Mouse (Mus musculus): ENCODE data around the gene Psmg3. TPM values are rescaled to one million over a fixed set of nuclear protein-coding genes. Genes with fewer than 3 reads are reported as not detected.

Psmg3 gene
- total RNA-seq, 1 experiment from 2014 or later: 24.5 TPM

DNA sequence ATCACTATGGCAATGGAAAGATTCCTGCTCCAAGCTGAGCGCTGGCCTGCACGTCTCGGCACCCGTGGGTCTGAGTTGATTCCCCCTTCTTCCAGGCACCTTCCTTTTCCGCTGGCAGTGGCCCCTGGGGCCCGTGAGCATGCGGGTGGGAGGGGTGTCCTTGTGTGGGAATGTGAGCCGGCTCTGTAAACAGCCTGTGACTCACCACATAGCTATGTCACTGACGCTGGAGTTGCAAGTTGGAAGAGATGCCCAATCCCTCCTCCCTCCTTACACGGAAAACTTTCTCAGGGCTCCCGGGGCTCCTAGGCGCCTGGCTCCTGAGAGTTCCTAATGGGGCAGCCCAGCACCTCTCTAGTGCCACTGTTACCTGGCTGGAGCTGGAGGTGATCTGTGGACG is 29.8 kb downstream of the Psmg3 start:
- no peak for ATAC-seq (replicated peaks; ENCODE audit: low read depth, poor library complexity, severe bottlenecking)

DNA sequence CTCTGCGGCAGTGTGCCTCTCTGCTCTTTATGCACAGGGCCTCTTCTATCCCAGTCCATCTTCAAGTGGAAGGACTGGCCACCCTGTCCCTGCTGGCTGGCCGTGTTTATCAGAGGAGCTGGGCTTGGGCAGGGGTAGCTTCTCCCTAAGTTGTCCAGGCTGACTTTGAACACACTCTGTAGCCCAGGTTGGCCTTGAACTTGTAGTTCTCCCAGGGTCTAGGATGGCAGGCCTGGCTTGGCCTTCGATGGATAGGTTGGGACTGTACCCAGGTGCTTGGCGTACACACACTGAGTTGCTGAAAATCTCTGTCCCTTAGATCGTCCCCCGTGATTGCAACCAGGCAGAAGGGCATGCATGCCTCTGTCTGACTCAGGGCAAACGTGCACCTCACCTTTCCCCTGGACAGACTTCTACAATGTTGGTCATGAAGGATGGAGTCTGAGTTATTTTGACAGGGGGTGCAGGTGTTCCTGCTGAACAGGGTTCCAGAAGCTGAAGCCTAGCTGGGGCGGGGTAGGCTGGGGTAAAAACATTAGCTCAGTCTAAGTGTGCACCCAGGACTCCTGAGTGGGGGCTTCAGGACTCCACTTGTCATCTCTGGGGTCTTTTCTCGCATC is 30.6 kb downstream of the Psmg3 start:
- ATAC-seq (replicated peaks; ENCODE audit: low read depth, poor library complexity, severe bottlenecking): no peak

DNA sequence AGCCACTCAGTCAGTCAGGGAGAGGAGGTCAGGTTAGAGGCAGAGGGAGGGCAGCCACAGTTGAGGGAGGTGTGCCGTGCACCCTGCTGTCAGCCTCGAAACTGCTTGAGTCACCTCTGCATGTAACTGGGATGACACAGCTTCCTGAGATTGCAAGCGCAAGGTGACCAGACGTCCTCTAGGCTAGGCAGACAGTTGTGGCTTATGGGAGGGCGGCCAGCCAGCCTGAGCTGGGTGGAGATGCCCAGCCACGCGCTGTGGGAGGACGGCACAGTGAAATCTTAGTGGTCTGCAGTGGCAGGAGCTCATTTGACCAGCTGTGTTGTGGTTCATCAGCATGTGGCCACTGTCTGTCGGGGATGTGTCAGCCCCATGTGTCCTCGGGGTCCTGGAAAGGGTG is 31.7 kb downstream of the Psmg3 start:
- ATAC-seq (replicated peaks; ENCODE audit: low read depth, poor library complexity, severe bottlenecking): peak; percentile 21

DNA sequence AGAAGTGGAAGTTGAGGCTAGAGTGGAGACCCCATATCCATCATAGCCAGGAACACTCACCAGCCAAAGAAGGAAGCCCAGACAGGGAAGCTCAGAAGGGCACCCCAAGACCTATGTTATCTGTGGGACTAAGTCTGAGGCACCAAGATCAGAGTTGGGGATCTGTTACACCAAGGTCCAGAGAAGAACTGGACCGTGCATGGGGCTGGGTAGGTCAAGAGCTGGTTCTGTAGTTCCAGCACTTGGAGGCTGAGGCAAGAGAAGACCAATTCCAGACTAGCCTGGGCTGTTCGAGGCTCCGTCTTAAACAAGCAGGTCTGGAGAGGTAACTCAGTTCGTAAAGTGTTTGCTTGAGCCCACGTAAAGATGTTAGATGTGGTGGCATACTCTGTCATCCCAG is 32.5 kb downstream of the Psmg3 start:
- no peak for ATAC-seq (replicated peaks; ENCODE audit: low read depth, poor library complexity, severe bottlenecking)

DNA sequence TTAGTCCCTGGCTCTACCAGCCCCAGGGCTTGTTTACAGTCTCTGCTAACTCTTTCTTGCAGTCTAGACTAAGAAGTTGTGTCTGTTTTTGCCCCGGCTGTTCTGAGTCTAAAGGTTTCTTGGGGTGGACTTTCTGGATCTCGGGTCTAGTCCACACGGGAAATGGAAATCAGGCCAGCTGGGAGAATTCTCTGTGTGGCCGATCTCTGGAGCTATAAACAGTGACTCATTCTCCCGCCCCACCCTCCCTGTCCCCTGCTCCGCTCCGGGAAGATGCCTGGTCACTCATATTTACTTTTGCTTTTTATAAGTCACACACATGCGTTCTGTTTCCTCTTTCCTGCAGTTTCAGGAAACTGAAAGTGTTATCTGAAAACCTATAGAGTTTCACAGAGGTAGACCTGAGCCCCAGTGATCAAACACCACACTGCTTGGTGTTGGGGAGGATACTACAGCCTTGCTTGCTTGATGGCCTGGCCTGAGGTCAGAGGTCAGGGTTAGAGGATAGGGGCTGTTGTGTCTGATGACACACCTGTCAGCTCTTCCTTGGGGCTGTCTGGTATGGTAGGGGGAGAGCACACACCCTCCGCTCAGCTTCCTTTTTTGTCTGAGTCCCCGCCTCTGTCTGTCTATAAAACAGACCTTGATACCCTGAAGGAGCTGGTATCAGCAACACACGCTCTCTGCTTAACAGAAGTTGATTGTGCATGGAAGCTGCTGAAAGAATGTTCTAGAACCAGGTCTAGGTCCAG is 33.2 kb downstream of the Psmg3 start:
- peak; percentile 4; the same call in 1 of the 2 replicates for ATAC-seq (replicated peaks; ENCODE audit: low read depth, poor library complexity, severe bottlenecking)

DNA sequence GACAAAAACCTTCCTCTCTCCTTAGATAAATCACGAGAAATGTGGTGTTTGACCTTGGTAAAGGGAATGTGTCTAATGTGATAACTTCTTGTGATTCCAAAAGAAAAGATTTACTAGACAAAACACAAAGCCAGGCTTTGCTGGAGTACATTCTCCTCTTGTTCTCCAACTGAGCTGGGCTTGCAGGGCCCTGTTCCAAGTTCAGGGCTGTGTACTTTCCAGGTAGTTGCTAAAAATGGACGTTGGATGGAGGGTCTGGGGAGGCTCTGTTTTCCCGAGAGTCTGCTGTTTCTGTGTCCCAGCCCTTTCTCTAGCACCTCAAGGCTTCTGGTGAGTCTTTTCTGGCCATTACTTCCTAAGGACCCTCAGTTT is 33.7 kb downstream of the Psmg3 start:
- no peak for ATAC-seq (replicated peaks; ENCODE audit: low read depth, poor library complexity, severe bottlenecking)

DNA sequence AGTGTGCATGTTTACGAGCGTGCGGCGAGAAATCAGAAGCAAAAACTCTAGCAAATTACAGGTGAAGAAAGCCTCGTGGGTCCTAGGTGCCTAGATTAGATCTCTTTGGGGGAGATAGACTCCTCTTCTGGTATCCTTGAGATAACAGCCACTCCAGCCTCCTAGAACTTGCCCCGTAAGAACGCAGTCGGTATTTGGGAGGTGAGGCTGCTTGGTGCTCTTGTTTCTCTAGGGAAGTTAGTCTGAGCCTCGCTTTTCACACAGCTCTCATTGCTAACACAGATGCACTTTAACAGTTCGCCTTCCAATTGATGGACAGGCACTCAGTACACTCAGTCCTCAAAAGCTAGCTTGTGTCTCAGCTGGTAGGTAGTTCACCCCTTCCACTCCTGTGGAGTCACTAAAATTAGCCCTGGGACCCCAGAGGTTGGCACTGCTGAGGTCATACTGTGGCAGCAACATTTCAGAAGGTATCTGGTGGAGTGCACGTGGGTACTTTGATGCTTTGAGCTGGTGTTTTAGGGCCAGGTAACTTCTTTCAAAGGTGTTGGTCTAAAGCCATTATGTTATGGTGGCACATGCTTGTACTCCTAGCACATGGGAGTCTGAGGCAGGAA is 34.4 kb downstream of the Psmg3 start:
- ATAC-seq (replicated peaks; ENCODE audit: low read depth, poor library complexity, severe bottlenecking): no peak

DNA sequence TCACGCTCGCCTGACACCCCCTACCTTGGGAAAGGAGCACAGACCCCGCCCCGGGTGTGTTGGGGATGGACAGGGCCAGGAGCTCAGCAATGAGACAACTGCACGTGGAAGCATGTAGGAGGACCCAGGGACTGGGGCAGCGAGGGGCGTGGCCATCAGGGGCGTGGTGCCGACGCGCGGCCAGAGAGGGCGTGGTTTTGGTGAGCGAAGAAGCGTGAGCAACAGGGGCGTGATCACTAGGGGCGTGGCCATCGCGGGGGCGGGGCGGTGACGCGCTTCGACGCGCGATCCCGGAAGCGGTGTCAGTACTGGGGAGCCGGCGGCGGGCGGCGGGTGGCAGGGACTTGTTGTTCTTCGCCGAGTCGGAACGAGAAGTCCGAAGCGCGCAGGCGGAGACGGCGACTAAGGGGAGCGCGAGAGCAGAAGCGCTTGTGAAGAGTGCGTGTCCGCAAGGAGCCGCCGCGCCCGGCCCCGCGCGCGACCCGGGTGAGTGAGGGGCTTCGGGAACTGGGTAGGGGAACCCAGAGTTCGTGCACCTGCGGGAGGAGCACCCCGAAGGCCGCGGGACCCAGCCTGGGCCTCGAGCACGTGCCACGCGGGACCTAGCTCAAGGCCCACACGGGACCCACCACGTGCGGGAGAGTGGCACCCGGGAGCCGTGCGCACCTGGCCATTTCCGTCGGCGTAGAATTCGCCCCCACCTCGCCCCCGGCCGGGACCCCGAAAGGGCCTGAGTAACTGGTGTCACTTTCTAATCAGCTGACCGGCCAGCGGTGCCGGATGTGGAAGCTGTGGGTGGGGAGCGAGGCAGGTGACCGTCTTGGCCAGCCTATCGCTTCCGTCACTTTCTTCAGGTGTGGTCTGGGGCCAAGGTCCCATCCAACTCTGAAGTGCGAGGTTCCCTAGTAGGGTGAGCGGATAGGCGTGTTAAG is 35.2 kb downstream of the Psmg3 start, which contains the start of gene Mafk:
Mafk (plus strand) TSS at position 287 of the 932 bp plus-strand sequence.
- peak; percentile 74 for ATAC-seq (replicated peaks; ENCODE audit: low read depth, poor library complexity, severe bottlenecking)

DNA sequence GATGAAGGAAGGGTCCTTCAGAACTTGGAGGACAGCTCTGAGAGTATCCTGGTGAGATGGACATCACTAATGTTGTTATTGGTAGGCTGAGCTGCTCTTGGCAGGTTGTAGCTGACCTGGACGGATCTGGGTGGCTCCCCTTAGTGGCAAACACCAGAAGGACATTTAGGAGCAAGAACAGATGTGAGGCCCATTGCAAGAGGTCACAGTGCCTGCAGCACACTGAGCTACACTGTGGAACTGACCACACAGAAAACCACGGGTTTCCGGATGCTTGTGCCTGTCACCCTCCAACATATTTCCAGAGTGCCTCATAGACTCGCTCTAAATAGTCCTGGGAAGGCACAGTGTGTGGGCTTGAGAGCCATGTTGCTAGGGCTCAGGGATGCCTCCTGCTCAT is 37.2 kb downstream of the Psmg3 start:
- peak; percentile 40 for ATAC-seq (replicated peaks; ENCODE audit: low read depth, poor library complexity, severe bottlenecking)

DNA sequence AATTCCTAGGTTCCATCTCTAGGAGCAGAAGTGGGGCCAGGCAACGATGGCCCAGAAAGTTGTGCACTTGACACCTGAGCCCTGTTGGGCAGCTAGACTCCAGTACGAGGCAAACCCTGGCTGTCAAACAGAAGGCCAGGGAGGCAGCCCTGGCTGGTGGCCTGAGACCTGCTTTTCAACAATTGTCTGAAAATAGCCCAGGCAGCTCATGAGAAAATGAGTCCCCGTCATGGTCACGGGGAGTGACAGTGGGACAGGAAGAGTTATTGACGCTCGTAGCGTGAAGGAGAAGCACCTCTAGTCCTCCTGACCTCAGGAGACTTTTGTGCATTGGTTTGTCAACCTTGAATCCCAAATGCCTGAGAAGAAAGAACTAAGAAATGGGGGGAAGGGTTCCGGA is 45.3 kb downstream of the Psmg3 start:
- ATAC-seq (replicated peaks; ENCODE audit: low read depth, poor library complexity, severe bottlenecking): no peak

DNA sequence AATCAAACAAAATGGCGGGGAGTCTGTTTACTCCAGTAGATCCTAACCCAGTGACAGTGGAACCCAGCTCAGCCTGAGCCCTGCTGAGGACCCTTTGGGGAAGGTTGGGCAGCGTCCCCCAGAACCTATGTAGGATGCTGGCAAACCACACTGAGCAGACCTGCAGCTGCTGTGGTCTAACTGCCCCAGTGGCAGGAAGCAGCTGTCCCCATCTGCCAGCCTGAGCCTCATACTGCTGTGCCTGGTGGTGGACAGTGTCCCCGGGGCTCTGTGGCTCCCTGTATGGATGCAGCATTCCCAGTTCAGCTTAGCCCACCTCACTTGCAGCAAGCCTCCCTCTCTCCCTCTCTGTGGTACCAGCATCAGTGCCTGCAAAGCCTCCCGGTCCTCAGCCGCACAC is 49.7 kb downstream of the Psmg3 start:
- ATAC-seq (replicated peaks; ENCODE audit: low read depth, poor library complexity, severe bottlenecking): peak; percentile 84

DNA sequence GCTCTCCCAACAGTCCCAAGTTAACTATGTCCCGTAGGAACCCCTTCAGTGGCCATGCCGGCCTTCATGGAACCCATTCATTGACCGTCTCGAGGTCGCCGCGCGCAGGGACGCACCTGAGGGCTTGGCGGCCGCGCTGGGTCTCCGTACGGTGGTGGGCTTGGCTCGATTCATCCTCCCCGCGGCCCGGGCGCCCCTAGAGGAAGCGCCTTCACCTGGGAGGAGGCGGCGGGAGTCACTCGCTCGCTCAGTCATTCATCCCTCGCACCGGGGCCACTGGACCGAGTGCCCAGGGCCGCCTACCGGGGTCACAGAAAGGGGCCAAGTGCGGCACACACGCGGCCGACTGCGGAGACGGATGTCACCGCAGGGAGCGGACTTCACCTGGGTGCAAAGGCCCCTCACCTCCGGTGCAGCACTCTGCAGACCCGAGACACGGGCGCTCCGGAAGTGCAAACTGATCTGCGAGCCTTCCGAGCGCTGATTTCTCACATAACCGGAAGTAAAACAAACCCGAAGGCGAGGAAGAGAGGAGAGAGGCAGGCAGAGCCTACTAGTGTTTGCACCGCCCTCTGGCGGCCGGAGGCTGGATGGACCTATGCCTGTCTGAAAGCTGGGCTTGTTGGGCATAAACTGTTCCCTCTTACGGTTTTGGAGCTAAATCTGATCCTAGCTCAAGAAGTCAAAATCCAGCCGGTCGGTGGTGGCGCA is 51.3 kb downstream of the Psmg3 start, which contains the start of gene Ints1:
Ints1 (minus strand) TSS at position 459 of the 711 bp plus-strand sequence.
- ATAC-seq (replicated peaks; ENCODE audit: low read depth, poor library complexity, severe bottlenecking): peak; percentile 87

Other genes with a start within 250 kb of the Psmg3 start
- gene Micall2, start 90.5 kb downstream of the Psmg3 start, total RNA-seq (2017): 6.4 TPM in 2 replicates
- gene Ints1, start 51.2 kb downstream of the Psmg3 start, total RNA-seq (2017): 20.4 and 32.7 TPM in 2 replicates
- gene Mafk, start 35.4 kb downstream of the Psmg3 start, total RNA-seq (2017): 36.0 and 38.4 TPM in 2 replicates
- 0.14 TPM in 1 of 2 replicates, not detected in the other for gene Tmem184a, start 7.0 kb downstream of the Psmg3 start, total RNA-seq (2017)
- gene Gm26938, start 478 bp downstream of the Psmg3 start, total RNA-seq (2017): not detected in 2 replicates
- not detected in 2 replicates for gene Elfn1, start 81.1 kb upstream of the Psmg3 start, total RNA-seq (2017)

All from common myeloid progenitor, adult 5-6 weeks (primary cell).